16 mouse cellular contexts compared by ENCODE assay signal in genomic region chr6:91302337-91302736, GRCm38 (mm10).
DNase-seq lines count a peak whose midpoint lies in the region; ATAC-seq and TF ChIP-seq lines count a peak whose summit lies in the region.
"Had no signal": no experiment of that assay in that cellular context is flagged by ENCODE, and none has a peak within 500 bp of the region (broad histone marks: within the 10 kb centered on the region; RNA-seq: fewer than 3 reads in every experiment).

No protein-coding gene starts in this region.

- TF ChIP-seq CTCF in left cerebral cortex, adult 2 months (IDR thresholded peaks at IDR 0.05), result no peak
- no peak for TF ChIP-seq CTCF in kidney, adult 2 months (conservative IDR thresholded peaks at IDR 0.05; ENCODE audit: insufficient read depth, insufficient read length, low read depth, low read length)

- no peak for DNase-seq in left cerebral cortex, adult 2 months (ENCODE audit: extremely low spot score in 1 of 2, low spot score in 2 of 2)
- DNase-seq in left cerebral cortex, adult 8-10 months (ENCODE audit: low spot score in 2 of 2), result no peak
- no peak for DNase-seq in kidney, adult 2 months
- DNase-seq in spleen, postnatal 10 days (ENCODE audit: low spot score in 2 of 2), result no peak
- DNase-seq in layer of hippocampus, postnatal 25 days (ENCODE audit: extremely low spot score in 1 of 2, low spot score in 1 of 2), result no peak
- DNase-seq in adrenal gland, postnatal 36 days, result no peak
- DNase-seq: adrenal gland, adult 2 months; gastrocnemius, postnatal 14 days; heart, postnatal 36 days; kidney, adult 18-20 months; liver, embryonic 13.5 days; thymus, postnatal 36 days had no signal

- 42% methylated on average over 3 of the region's 3 CpGs for WGBS in hindbrain, embryonic 13.5 days
- 60% methylated on average over 3 of the region's 3 CpGs for WGBS in midbrain, embryonic 15.5 days
- WGBS in kidney, adult 2 months, result 77% methylated on average over 3 of the region's 3 CpGs

- no peaks in the 10 kb centered on the region for H3K27me3 ChIP-seq in hindbrain, embryonic 13.5 days
- H3K27me3 ChIP-seq in midbrain, embryonic 15.5 days (replicated peaks), result no peaks in the 10 kb centered on the region
- H3K27me3 ChIP-seq in kidney, adult 2 months (replicated peaks; ENCODE audit: control insufficient read depth, insufficient read depth, low read length), result no peaks in the 10 kb centered on the region
- H3K27me3 ChIP-seq: embryonic facial prominence, embryonic 12.5 days had no signal

- no peaks in the 10 kb centered on the region for H3K36me3 ChIP-seq in hindbrain, embryonic 13.5 days
- H3K36me3 ChIP-seq in midbrain, embryonic 15.5 days (replicated peaks), result no peaks in the 10 kb centered on the region
- no peaks in the 10 kb centered on the region for H3K36me3 ChIP-seq in kidney, adult 2 months (ENCODE audit: control insufficient read depth, insufficient read depth, low read length)
- H3K36me3 ChIP-seq: embryonic facial prominence, embryonic 12.5 days; liver, embryonic 13.5 days had no signal

- no peak overlapping the region for H3K9ac ChIP-seq in hindbrain, embryonic 13.5 days
- H3K9ac ChIP-seq in midbrain, embryonic 15.5 days, result 0 out of 2 replicates have a peak overlapping the region, but pooled peaks have one; percentile 6
- H3K9ac ChIP-seq: embryonic facial prominence, embryonic 12.5 days; liver, embryonic 13.5 days had no signal

- H3K4me3 ChIP-seq in left cerebral cortex, adult 2 months, result no peak overlapping the region
- no peak overlapping the region for H3K4me3 ChIP-seq in hindbrain, embryonic 13.5 days
- H3K4me3 ChIP-seq in midbrain, embryonic 15.5 days, result no peak overlapping the region
- H3K4me3 ChIP-seq in kidney, adult 2 months (ENCODE audit: insufficient read depth, low read depth, low read length), result no peak overlapping the region
- H3K4me3 ChIP-seq: embryonic facial prominence, embryonic 12.5 days; liver, embryonic 13.5 days had no signal

- peaks cover 38% of the 10 kb centered on the region for H3K4me1 ChIP-seq in hindbrain, embryonic 13.5 days (replicated peaks)
- peaks cover 29% of the 10 kb centered on the region for H3K4me1 ChIP-seq in midbrain, embryonic 15.5 days
- H3K4me1 ChIP-seq in kidney, adult 2 months (ENCODE audit: control insufficient read depth, insufficient read depth, low read length), result no peaks in the 10 kb centered on the region
- H3K4me1 ChIP-seq: liver, embryonic 13.5 days had no signal

- peak; percentile 47 for ATAC-seq in hindbrain, embryonic 13.5 days (ENCODE audit: low FRiP score)
- peak; percentile 45 for ATAC-seq in midbrain, embryonic 15.5 days (replicated peaks)

- no peaks in the 10 kb centered on the region for H3K9me3 ChIP-seq in hindbrain, embryonic 13.5 days
- no peaks in the 10 kb centered on the region for H3K9me3 ChIP-seq in midbrain, embryonic 15.5 days
- H3K9me3 ChIP-seq: embryonic facial prominence, embryonic 12.5 days; liver, embryonic 13.5 days had no signal

- intact Hi-C loops in left cerebral cortex, adult 2 months (cut with DNase I), result loop anchor here (5.0 kb wide), 1 partner anchor 45 kb away; no protein-coding TSS in a partner anchor

- peak overlapping the region; percentile 76 for H3K27ac ChIP-seq in left cerebral cortex, adult 2 months
- H3K27ac ChIP-seq in hindbrain, embryonic 13.5 days, result peak overlapping the region; percentile 95
- H3K27ac ChIP-seq in midbrain, embryonic 15.5 days, result peak overlapping the region; percentile 88
- no peak overlapping the region for H3K27ac ChIP-seq in kidney, adult 2 months (ENCODE audit: insufficient read depth, low read depth, low read length)
- H3K27ac ChIP-seq: embryonic facial prominence, embryonic 12.5 days; liver, embryonic 13.5 days had no signal

- no peak for TF ChIP-seq POLR2A in kidney, adult 2 months (IDR thresholded peaks at IDR 0.05; ENCODE audit: low read depth, low read length)

- H3K4me2 ChIP-seq in hindbrain, embryonic 13.5 days, result no peak overlapping the region
- no peak overlapping the region for H3K4me2 ChIP-seq in midbrain, embryonic 15.5 days
- H3K4me2 ChIP-seq: embryonic facial prominence, embryonic 12.5 days; heart, embryonic 11.5 days; liver, embryonic 13.5 days had no signal
